Mouse (Mus musculus) heart, postnatal 14 days (tissue): ENCODE measurements around the gene Osbpl10. TPM values are rescaled to one million over a fixed set of nuclear protein-coding genes. Genes with fewer than 3 reads are reported as not detected.

Experiments used
- DNase-seq, 2 experiments: peaks; one replicate each; pipeline ENCODE4 v3.0.0; 2021 to 2022
- intact Hi-C: fragments of 180-260 bp; cut with DNase I; formaldehyde crosslinking; loops from one replicate; pipeline ENCODE4 v1.15.1; 2025
- total RNA-seq, 2 experiments: library from RNA; stranded (reverse); gene quantifications; 2 replicates each; pipeline ENCODE4 v1.2.3; 2021

Osbpl10 gene
- total RNA-seq, 2 experiments from 2014 or later: 2.9 to 3.2 TPM

- intact Hi-C loops: no loop called here
- DNase-seq: peak; percentile 7 to 21
These were observed 76.9 kb downstream of the Osbpl10 start for GRCm38 (mm10) chr9:115055041-115055830.

DNA sequence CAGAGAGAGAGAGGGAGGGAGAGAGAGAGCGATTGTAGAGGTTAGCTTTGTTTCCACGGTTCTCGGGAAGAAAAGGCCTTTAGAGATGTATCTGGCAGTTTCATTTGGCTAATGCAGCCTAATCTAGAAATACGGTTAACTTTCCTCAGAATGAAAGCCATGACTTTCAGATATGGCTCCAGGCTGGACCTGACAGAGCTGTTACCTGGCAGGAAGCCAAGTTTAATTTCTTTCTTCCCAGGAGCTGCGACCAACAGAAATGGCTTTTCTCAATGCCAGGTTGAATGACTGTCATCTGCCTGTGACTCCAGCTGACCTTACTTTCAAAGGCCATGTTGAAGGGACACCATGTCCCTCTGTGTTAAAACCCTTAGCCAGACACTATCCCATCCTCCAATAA is 80.4 kb downstream of the Osbpl10 start:
- intact Hi-C loops: no loop called here
- no peak for DNase-seq

DNA sequence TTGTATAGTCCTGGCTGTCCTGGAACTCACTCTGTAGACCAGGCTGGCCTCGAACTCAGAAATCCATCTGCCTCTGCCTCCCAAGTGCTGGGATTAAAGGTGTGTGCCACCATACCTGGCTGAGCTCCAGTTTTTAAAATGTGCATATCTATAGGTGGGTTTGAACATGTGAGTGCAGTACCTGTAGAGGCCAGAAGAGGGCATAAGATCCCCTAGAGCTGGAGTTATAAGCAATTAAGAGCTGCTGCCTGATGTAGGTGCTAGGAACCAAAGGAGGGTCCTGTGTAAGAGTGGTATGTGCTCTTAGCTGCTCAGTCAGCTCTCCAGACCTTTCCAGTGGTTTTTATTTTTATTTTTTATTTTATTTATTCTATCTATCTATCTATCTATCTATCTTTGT is 86.5 kb downstream of the Osbpl10 start:
- intact Hi-C loops: no loop called here
- no peak for DNase-seq

GRCm38 (mm10) chr9:115067071-115067470 is 88.7 kb downstream of the Osbpl10 start:
- DNase-seq: no peak
- intact Hi-C loops: no loop called here

- no peak for DNase-seq
- intact Hi-C loops: no loop called here
These were observed 96.8 kb downstream of the Osbpl10 start for GRCm38 (mm10) chr9:115075191-115075590.

GRCm38 (mm10) chr9:115088295-115088993 is 110.1 kb downstream of the Osbpl10 start:
- DNase-seq: peak; percentile 68 to 76
- intact Hi-C loops: loop anchor here (5.0 kb wide), 2 partner anchors 174 to 614 kb away; no protein-coding TSS in a partner anchor

GRCm38 (mm10) chr9:115089644-115090043 is 111.3 kb downstream of the Osbpl10 start:
- intact Hi-C loops: loop anchor here (5.0 kb wide), 2 partner anchors 173 to 613 kb away; no protein-coding TSS in a partner anchor
- no peak for DNase-seq

DNA sequence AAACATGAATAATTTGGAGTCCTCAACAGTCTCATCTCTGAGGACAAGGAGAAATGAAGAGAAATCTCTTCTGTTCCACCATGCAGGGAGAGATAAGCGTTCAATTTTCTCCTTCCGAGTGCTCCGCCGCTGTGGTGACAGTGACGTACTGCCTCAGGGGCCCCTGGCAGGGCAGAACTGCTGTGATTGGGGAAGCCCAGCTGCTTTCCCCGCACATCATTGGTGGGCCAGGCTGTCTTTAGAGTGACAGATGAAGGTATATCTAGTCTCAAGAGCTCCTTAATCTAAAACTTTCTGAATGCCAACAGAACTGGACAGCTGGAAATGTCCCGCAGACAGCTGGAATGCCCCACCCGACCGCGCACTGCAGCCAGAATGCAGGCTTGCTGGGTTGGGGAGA is 118.1 kb downstream of the Osbpl10 start:
- peak in 1 of 2 experiments; percentile 30 for DNase-seq
- intact Hi-C loops: no loop called here

DNA sequence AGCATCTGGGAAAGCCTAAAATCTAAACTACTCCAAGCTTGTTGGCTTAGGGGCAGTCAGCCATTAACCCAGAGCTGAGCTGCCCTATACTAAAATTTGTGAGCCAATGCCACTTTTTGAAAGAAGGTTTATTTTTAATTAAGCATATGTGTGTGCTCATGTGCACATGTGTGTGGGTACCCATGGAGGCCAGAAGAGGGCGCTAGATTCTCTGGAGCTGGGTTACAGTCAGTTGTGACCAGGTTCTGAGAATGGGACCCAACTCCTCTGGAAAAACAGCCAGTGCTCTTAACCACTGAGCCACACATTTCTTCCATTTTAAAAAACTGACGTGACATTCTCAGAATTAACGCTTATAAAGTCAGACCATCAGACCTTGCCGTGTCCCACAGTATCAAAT is 119.0 kb downstream of the Osbpl10 start:
- no peak for DNase-seq
- intact Hi-C loops: no loop called here

GRCm38 (mm10) chr9:115100181-115100915 is 122.0 kb downstream of the Osbpl10 start:
- no peak for DNase-seq

GRCm38 (mm10) chr9:115107430-115107829 is 129.1 kb downstream of the Osbpl10 start:
- intact Hi-C loops: no loop called here
- DNase-seq: no peak

More at GRCm38 (mm10) chr9:115100181-115100915, 122.0 kb downstream of the Osbpl10 start:
- intact Hi-C loops: no loop called here

DNA sequence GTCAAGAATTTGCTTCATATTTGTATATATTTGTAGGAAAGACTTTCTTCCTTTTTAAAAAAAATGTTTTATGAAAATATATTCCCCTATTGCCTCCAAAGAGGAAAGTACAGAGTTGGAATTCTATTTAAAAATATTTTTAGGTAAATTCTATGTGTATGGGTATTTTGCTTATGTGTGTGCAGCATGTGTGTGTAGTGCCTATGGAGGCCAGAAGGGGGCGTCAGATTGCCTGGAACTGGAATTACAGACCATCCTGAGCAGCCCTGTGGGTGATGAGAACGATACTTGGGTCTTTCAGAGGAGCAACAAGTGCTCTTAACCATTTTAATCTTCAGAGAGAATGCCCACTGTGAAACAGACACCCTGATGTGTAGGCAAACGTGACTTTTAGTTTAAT is 132.3 kb downstream of the Osbpl10 start:
- no peak for DNase-seq
- intact Hi-C loops: no loop called here

DNA sequence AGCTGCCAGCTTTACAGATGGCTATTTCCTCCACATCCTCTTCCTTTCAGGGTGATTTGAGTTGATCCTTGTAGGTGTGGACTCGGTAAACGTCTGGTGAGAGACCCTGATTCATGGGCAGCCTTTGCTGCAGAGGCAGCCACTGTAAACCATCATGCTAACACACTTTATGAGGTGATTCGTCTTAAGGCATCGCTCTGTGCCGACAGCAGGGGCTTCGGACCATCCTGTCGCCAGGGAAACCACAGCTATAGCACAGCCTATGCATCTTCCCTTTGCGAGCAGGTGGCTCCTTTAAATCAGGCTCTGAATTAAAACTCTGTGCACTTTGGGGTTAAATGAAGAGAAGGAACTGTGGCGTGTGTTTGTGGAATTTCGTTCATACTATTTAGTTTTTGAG is 138.9 kb downstream of the Osbpl10 start:
- intact Hi-C loops: no loop called here
- no peak for DNase-seq

GRCm38 (mm10) chr9:115120276-115120675 is 141.9 kb downstream of the Osbpl10 start:
- DNase-seq: peak in 1 of 2 experiments; percentile 14
- intact Hi-C loops: no loop called here

DNA sequence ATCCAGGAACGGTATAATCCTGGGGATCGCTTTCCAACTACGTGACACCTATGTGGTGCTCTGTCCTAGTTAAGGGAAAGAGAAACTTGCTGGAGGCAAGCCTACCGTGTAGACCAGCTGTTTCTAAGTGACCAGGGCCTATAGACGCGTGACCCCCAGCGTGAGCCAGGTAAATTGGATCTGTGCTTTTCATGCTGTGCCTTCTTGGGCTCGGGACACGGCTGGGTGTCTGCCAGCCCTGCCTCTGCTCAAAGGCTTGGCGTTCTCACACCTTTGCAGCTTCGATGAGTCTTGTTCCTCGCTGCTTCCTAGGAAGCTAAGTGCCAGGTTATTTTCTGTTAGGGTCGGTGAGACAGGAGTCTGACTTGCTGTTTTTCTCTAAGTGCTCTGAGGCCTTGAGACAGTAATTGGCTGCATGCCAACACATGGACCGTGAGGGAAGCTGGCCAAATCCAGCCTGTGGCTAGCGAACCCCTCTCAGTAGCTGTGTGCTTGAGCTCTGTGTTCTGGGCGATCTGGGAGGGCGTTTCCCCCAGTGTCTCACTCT is 142.4 kb downstream of the Osbpl10 start:
- intact Hi-C loops: no loop called here
- DNase-seq: peak; percentile 24 to 41

DNA sequence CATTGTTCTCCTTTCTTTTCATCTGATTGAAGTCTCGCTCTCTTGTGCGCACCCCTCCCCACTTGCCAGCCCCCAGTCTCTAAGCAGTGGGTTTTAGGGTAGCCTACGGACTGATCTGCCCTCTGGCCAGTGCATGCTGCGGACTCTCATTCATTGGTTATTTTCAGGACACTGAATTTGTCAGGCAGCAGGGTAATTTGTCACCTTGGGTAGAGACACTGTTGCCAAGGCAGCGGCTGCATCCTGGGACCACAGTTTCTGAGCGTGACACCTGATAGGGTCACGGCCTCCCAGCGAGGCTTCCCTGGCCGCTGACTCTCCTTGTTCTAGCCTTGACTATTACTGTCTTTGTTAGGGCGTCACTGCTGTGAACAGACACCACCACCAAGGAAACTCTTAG is 149.0 kb downstream of the Osbpl10 start:
- no peak for DNase-seq
- intact Hi-C loops: no loop called here

DNA sequence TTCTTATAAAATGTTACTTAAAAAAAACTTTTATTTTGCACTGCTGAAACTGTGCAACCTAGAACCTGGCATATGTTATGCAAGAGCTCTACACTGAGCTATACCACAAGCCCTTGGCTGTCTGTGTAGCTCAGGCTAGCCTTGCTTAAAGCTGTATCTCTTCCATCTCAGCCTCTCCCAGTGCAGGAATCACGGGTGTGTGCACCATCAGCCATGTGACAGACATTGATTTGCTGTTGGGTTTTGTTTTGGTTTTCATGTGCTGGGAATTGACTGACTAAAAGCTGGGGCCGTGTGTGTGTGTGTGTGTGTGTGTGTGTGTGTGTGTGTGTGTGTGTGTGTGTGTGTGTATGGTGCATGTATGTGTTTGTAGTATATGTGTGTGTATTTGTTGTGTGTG is 155.6 kb downstream of the Osbpl10 start:
- intact Hi-C loops: no loop called here
- DNase-seq: no peak

DNA sequence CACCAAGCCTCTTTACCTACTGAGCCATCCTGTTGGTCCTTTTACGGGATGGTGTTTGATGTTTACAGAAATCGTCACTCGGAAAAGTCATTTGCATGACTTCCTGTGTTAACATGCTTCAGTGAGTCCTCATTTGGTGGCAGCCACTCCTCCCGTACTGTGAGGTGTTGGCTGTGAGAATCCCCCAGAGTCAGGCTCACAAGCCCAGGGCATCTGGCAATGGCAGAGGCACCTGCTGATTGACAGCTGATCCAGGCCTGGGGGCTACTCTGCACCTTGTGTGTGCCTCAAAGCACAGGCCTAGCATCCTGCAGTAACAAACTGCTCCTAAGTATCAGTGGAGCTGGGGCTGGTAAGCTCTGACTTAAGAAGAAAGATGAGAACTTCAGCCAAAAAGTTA is 156.4 kb downstream of the Osbpl10 start:
- intact Hi-C loops: no loop called here
- no peak for DNase-seq

DNA sequence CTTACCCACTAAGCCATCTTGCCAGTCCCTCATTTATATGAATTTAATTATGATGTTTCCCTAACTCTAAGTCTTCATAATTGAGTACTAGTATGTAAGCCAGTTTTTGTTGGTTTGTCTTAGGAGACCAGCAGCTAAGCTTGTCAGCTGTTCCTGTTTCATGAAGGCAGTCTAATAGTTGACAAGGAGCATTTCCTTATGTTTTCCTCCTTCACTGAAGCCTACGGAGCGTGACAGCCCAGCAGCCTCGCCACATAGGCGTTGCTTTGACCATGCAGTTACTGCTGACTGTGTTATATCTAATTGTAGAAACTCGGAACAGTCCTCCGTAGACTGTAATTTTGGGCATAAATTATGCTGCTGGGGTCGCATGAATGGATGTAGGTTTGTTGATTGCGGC is 157.0 kb downstream of the Osbpl10 start:
- no peak for DNase-seq
- intact Hi-C loops: no loop called here

GRCm38 (mm10) chr9:115137858-115138257 is 159.5 kb downstream of the Osbpl10 start:
- intact Hi-C loops: no loop called here
- no peak for DNase-seq
